Mouse (Mus musculus): ENCODE data around the gene Tmem50b.

DNA sequence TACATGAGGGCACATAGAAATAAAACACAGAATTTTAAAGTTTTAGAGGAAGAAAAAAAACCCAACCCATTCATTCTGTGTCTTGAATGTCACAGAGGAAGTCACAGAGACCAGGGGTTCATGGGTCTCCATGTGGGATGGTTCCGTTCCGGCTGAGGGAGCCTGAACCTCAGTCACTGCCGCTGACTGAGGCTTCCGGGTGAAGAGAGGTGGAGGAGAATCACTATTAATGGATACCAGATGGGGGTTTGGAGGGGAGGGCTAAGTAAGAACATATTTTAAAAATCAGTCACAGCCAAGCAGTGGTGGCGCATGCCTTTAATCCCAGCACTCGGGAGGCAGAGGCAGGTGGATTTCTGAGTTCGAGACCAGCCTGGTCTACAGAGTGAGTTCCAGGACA lies 40.4 kb downstream of the Tmem50b start:
- TF ChIP-seq CTCF (IDR thresholded peaks at IDR 0.05; ENCODE audit: extremely low read depth, insufficient read depth, insufficient read length, insufficient replicate concordance) (no peak), POLR2A (IDR thresholded peaks at IDR 0.05; ENCODE audit: low read depth, low read length) (no peak)

Measured in spleen, adult 2 months (tissue).